Mouse (Mus musculus): Measurements from ENCODE around the gene Elp1. TPM values are rescaled to one million over a fixed set of nuclear protein-coding genes. Genes with fewer than 3 reads are reported as not detected.

The Elp1 gene
- 70.7 and 71.5 TPM in 2 replicates for polyA plus RNA-seq (2012; rRNA removed)

GRCm38 (mm10) chr4:56801907-56802668, at the start of gene Elp1, which contains the start of gene Fam206a:
TSS of gene Elp1 (minus strand) at chr4:56802331.
TSS of gene Fam206a (plus strand) at chr4:56802345.
- TF ChIP-seq CTCF (IDR thresholded peaks at IDR 0.05; ENCODE audit: extremely low read depth, insufficient read depth, low read length), result no peak
- peak; percentile 75; the same call in 1 of the 2 replicates for TF ChIP-seq POLR2A (IDR thresholded peaks at IDR 0.05; ENCODE audit: extremely low read depth, insufficient read depth, low read length)
- H3K4me1 ChIP-seq (ENCODE audit: control insufficient read depth, insufficient read depth, low read length), result peaks cover 3% of the 10 kb centered on the region; the same call in 1 of the 2 replicates
- peak within 1 kb of the TSS; percentile 87 for H3K27ac ChIP-seq (ENCODE audit: insufficient read depth, low read length)
- H3K4me3 ChIP-seq (ENCODE audit: insufficient read depth, low read length), result peak within 1 kb of the TSS; percentile 94

- Histone ChIP-seq H3K4me3 (ENCODE audit: insufficient read depth, low read length) (no peak overlapping the region), H3K27ac (ENCODE audit: insufficient read depth, low read length) (no peak overlapping the region; the same call in 1 of the 2 replicates), H3K4me1 (ENCODE audit: control insufficient read depth, insufficient read depth, low read length) (peaks cover 4% of the 10 kb centered on the region; the same call in 1 of the 2 replicates)
- TF ChIP-seq CTCF (IDR thresholded peaks at IDR 0.05; ENCODE audit: extremely low read depth, insufficient read depth, low read length) (no peak), POLR2A (IDR thresholded peaks at IDR 0.05; ENCODE audit: extremely low read depth, insufficient read depth, low read length) (no peak)
These were observed 48.6 kb upstream of the Elp1 start for GRCm38 (mm10) chr4:56850724-56851123.

GRCm38 (mm10) chr4:56848044-56848443, 45.9 kb upstream of the Elp1 start:
- TF ChIP-seq CTCF (IDR thresholded peaks at IDR 0.05; ENCODE audit: extremely low read depth, insufficient read depth, low read length) (no peak), POLR2A (IDR thresholded peaks at IDR 0.05; ENCODE audit: extremely low read depth, insufficient read depth, low read length) (no peak)
- Histone ChIP-seq H3K27ac (ENCODE audit: insufficient read depth, low read length) (no peak overlapping the region), H3K4me1 (ENCODE audit: control insufficient read depth, insufficient read depth, low read length) (peaks cover 2% of the 10 kb centered on the region; the same call in 1 of the 2 replicates)

GRCm38 (mm10) chr4:56847400-56847799, 45.3 kb upstream of the Elp1 start:
- Histone ChIP-seq H3K27ac (ENCODE audit: insufficient read depth, low read length) (no peak overlapping the region), H3K4me3 (ENCODE audit: insufficient read depth, low read length) (no peak overlapping the region), H3K4me1 (ENCODE audit: control insufficient read depth, insufficient read depth, low read length) (peaks cover 2% of the 10 kb centered on the region; the same call in 1 of the 2 replicates)
- TF ChIP-seq CTCF (IDR thresholded peaks at IDR 0.05; ENCODE audit: extremely low read depth, insufficient read depth, low read length), result no peak
- TF ChIP-seq POLR2A (IDR thresholded peaks at IDR 0.05; ENCODE audit: extremely low read depth, insufficient read depth, low read length), result no peak

More at GRCm38 (mm10) chr4:56848044-56848443, 45.9 kb upstream of the Elp1 start:
- H3K4me3 ChIP-seq (ENCODE audit: insufficient read depth, low read length), result no peak overlapping the region

GRCm38 (mm10) chr4:56845896-56846533, 43.9 kb upstream of the Elp1 start:
- TF ChIP-seq POLR2A (IDR thresholded peaks at IDR 0.05; ENCODE audit: extremely low read depth, insufficient read depth, low read length) (no peak), CTCF (IDR thresholded peaks at IDR 0.05; ENCODE audit: extremely low read depth, insufficient read depth, low read length) (no peak)
- Histone ChIP-seq H3K27ac (ENCODE audit: insufficient read depth, low read length) (no peak overlapping the region), H3K4me3 (ENCODE audit: insufficient read depth, low read length) (no peak overlapping the region), H3K4me1 (ENCODE audit: control insufficient read depth, insufficient read depth, low read length) (peaks cover 2% of the 10 kb centered on the region; the same call in 1 of the 2 replicates)

- TF ChIP-seq POLR2A (IDR thresholded peaks at IDR 0.05; ENCODE audit: extremely low read depth, insufficient read depth, low read length), result no peak
- no peak for TF ChIP-seq CTCF (IDR thresholded peaks at IDR 0.05; ENCODE audit: extremely low read depth, insufficient read depth, low read length)
- no peak overlapping the region for H3K4me3 ChIP-seq (ENCODE audit: insufficient read depth, low read length)
- no peak overlapping the region for H3K27ac ChIP-seq (ENCODE audit: insufficient read depth, low read length)
- H3K4me1 ChIP-seq (ENCODE audit: control insufficient read depth, insufficient read depth, low read length), result peaks cover 2% of the 10 kb centered on the region; the same call in 1 of the 2 replicates
These were observed 42.8 kb upstream of the Elp1 start for GRCm38 (mm10) chr4:56844911-56845310.

- Histone ChIP-seq H3K4me1 (ENCODE audit: control insufficient read depth, insufficient read depth, low read length) (peaks cover 2% of the 10 kb centered on the region; the same call in 1 of the 2 replicates), H3K4me3 (ENCODE audit: insufficient read depth, low read length) (no peak overlapping the region), H3K27ac (ENCODE audit: insufficient read depth, low read length) (no peak overlapping the region)
- no peak for TF ChIP-seq POLR2A (IDR thresholded peaks at IDR 0.05; ENCODE audit: extremely low read depth, insufficient read depth, low read length)
These were observed 41.8 kb upstream of the Elp1 start for GRCm38 (mm10) chr4:56843963-56844362.

- TF ChIP-seq CTCF (IDR thresholded peaks at IDR 0.05; ENCODE audit: extremely low read depth, insufficient read depth, low read length) (no peak), POLR2A (IDR thresholded peaks at IDR 0.05; ENCODE audit: extremely low read depth, insufficient read depth, low read length) (no peak)
- peaks cover 2% of the 10 kb centered on the region; the same call in 1 of the 2 replicates for H3K4me1 ChIP-seq (ENCODE audit: control insufficient read depth, insufficient read depth, low read length)
- H3K27ac ChIP-seq (ENCODE audit: insufficient read depth, low read length), result no peak overlapping the region
- H3K4me3 ChIP-seq (ENCODE audit: insufficient read depth, low read length), result no peak overlapping the region
These were observed 40.4 kb upstream of the Elp1 start for GRCm38 (mm10) chr4:56842501-56842900.

GRCm38 (mm10) chr4:56840297-56840696, 38.2 kb upstream of the Elp1 start:
- H3K4me3 ChIP-seq (ENCODE audit: insufficient read depth, low read length), result no peak overlapping the region
- TF ChIP-seq POLR2A (IDR thresholded peaks at IDR 0.05; ENCODE audit: extremely low read depth, insufficient read depth, low read length) (no peak), CTCF (IDR thresholded peaks at IDR 0.05; ENCODE audit: extremely low read depth, insufficient read depth, low read length) (no peak)
- H3K27ac ChIP-seq (ENCODE audit: insufficient read depth, low read length), result no peak overlapping the region
- no peaks in the 10 kb centered on the region for H3K4me1 ChIP-seq (ENCODE audit: control insufficient read depth, insufficient read depth, low read length)
